Mouse (Mus musculus) lung, adult 10 weeks (tissue): ENCODE measurements around the gene Scg5. TPM values are rescaled to one million over a fixed set of nuclear protein-coding genes. Genes with fewer than 3 reads are reported as not detected.

Experiments
- polyA plus RNA-seq: library from polyadenylated mRNA; stranded (reverse); fragments of 350-450 nt; fragmentation: Illumina TruSeq; extraction: RNeasy Lipid Tissue Mini Kit (QIAGEN cat#74804); gene quantifications from one replicate; pipeline ENCODE4 v1.2.3, GENCODE M21; 2014; ENCODE audit warnings: low read depth, low replicate concordance; ENCODE audit not compliant: insufficient read depth

Gene Scg5
- polyA plus RNA-seq: 1.1 TPM

DNA sequence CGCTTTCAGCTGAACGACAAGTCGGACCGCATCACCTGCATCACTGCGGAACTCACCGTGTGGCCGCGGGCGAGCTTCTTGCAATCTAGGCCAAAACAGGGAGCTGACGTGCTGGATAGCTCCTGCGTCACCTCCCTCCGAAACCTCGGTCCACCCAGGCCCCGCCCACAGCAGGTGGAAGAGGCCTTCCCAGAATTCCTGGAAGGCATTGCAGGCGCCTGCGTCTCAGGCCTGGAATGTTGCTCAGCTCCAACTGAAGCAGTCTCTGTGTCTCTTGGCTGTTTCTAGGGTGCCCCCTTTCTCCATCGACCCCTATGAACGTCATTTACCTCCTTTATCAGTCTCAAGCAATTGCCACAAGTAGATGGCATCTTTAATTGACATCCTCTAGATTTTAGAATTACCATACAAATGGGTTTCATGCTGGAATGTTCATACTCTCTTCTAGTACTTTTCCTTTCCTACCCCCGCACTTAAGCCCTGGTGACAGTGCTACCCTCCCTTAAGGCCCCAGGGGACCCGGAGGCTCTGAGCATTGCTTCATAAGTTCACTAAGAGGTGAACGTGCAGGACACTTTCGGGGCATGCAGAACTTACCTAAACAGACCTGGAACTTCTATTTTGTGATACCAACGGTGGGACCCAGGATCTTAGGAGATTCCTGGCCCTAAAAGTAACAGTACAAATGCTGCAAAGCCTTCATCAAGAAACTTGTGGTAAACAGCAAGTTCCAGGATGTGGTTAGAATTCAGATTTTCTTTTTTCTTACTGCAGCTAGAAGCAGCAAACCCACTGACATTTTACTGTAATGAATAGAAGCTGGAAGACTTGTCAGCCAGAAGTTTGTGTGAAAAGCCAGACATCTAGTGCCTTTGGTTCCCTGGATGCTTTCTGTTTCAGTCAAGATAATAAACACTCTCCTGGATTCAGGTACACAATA, at the start of gene Scg5:
Scg5 (minus strand) TSS at position 179 of the 940 bp plus-strand sequence.

DNA sequence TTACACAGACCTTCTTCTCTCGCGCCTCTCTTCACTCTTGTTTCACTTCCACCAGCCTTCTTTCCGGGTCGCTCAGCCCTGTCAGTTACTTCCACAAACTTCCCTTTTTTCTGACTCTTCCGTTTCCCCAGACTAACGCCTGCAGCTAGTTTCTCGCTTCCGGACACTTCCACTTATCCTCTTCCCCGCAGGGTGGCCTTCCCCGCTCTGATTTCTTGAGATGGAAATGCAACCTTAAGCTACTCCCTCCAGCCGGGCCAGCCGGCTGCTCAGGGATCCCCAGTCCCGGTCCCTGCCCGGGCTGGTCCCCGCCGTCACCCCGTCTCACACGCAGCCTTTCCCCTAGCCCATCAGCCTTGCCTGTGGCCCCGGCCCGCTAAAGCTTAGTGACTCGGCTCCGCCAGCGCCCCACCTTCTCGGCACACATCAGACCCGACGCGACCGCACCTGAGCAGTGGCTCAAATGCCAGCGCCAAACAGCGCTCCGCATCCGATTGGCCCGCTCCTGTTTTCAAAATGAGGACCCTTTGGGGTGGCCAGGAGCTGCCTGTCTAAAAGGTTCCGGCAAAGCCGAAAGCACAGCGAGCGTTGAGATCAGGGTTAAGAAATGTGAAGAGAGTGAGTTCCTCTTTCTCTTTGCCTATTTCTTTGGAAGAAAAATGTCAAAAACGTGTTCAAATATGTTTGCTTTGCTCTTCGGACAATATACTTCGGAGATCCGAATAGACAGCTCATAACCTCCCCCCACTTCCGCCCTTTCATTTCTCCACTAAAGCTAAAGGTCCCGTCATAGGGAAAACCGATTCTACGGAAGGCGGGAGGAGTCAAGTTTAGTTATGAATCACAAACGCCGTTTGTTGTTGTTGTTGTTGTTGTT, 19.6 kb upstream of the Scg5 start, which contains the start of gene Arhgap11a:
Arhgap11a (minus strand) TSS at position 417 of the 877 bp plus-strand sequence.

DNA sequence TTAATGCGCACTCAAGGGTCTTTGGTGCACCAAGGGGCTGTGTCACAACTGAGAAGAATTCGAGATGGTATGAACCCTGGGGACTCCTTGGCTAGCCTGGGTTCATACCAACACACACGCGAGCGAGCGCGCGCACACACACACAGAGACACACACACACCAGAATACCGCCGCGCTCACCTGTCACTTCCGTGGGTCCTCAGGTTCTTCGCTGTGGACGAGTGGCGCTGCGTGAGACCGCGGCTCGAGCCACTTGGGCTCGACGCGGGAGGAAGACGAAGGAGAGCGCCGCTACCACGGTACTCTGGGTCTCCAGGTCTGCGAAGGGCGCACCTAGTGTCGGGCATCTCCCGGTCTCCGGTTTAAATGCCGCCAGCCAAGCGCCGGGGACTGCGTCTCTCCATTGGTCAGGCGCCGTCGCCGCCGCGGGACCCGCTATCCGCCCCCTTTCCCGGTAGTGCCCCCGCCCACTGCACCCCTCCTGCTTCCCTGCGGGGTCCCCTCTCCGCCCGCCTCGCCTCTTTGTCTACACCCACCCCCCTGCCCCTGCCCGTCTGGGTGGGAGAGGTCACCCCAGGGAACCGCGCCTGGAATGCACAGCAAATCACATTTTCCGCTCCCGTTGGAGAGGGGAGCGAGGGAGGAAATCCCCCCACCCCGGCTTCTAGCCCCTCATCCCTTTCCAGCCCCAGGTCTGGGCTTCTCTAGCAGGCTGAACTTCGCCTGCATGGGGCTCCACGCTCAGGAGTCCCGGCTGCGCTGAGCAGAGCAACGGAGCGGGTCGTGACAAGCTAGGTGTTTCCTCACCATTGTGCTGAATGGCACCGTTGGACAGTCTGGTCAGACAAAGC, 70.4 kb downstream of the Scg5 start, which contains the start of gene Grem1:
Grem1 (minus strand) TSS at position 336 of the 851 bp plus-strand sequence.

Other genes with a start within 250 kb of the Scg5 start
- gene Grem1, start 70.5 kb downstream of the Scg5 start, polyA plus RNA-seq: 0.32 TPM
- gene Arhgap11a, start 19.5 kb upstream of the Scg5 start, polyA plus RNA-seq: 1.2 TPM
- not detected for gene Gjd2, start 184.5 kb upstream of the Scg5 start, polyA plus RNA-seq
- gene Actc1, start 224.4 kb upstream of the Scg5 start, polyA plus RNA-seq: 205 TPM